Mouse (Mus musculus): ENCODE measurements at regions not wholly inside any gene's neighbourhood (a gene's known extent, or its start where the extent isn't known, plus 50 kb on each side); places are given as distances from the start of the nearest gene placed in this dataset.

- no peak overlapping the region for H3K27ac ChIP-seq (ENCODE audit: low read depth)
- no peak overlapping the region for H3K4me2 ChIP-seq
- H3K4me1 ChIP-seq (ENCODE audit: insufficient read depth), result no peaks in the 10 kb centered on the region
- no peak overlapping the region for H3K9ac ChIP-seq
- no peak for DNase-seq
- no peaks in the 10 kb centered on the region for H3K27me3 ChIP-seq (ENCODE audit: insufficient read depth, low read length)
- no peak for TF ChIP-seq CTCF (IDR thresholded peaks at IDR 0.05; ENCODE audit: low read depth)
- H3K4me3 ChIP-seq (ENCODE audit: low read depth, low read length), result no peak overlapping the region
- 50% methylated on average over 1 of the region's 1 CpGs for WGBS
- no peak for ATAC-seq (ENCODE audit: insufficient read depth)
- no peaks in the 10 kb centered on the region for H3K9me3 ChIP-seq (ENCODE audit: low read depth, low read length)
- no peaks in the 10 kb centered on the region for H3K36me3 ChIP-seq (ENCODE audit: insufficient read depth)
Measured at GRCm38 (mm10) chr4:69898831-69899230, 511.4 kb downstream of the Cdk5rap2 start.

- ATAC-seq (ENCODE audit: insufficient read depth), result no peak
- H3K36me3 ChIP-seq (ENCODE audit: insufficient read depth), result no peaks in the 10 kb centered on the region
- H3K4me1 ChIP-seq (ENCODE audit: insufficient read depth), result no peaks in the 10 kb centered on the region
- no peak overlapping the region for H3K4me2 ChIP-seq
- WGBS, result 69% methylated on average over 1 of the region's 1 CpGs
- H3K27me3 ChIP-seq (ENCODE audit: insufficient read depth, low read length), result no peaks in the 10 kb centered on the region
- no peaks in the 10 kb centered on the region for H3K9me3 ChIP-seq (ENCODE audit: low read depth, low read length)
- H3K4me3 ChIP-seq (ENCODE audit: low read depth, low read length), result no peak overlapping the region
- no peak overlapping the region for H3K27ac ChIP-seq (ENCODE audit: low read depth)
- no peak overlapping the region for H3K9ac ChIP-seq
- no peak for DNase-seq
- no peak for TF ChIP-seq CTCF (IDR thresholded peaks at IDR 0.05; ENCODE audit: low read depth)
Measured at GRCm38 (mm10) chr4:69896111-69896510, 514.1 kb downstream of the Cdk5rap2 start.

DNA sequence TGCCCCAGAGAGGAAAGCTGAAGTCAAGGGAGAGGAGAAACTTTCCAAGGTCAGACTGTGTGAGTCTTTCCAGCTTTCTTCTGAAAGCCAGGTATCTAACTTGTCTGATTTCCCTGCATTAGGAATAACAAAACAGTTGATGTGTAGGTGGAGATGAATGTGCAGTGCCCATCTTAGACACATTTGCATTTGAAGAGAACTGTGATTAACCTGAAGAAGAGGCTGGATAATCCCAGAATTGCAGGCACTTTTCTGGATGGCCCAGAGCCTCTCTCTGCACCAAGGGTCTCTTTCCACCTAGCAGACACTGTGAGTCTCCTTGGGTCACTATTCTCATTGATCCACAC lies 517.4 kb downstream of the Cdk5rap2 start:
- no peak overlapping the region for H3K4me3 ChIP-seq (ENCODE audit: low read depth, low read length)
- no peaks in the 10 kb centered on the region for H3K9me3 ChIP-seq (ENCODE audit: low read depth, low read length)
- H3K4me2 ChIP-seq, result no peak overlapping the region
- ATAC-seq (ENCODE audit: insufficient read depth) (no peak), DNase-seq (no peak)
- no peaks in the 10 kb centered on the region for H3K27me3 ChIP-seq (ENCODE audit: insufficient read depth, low read length)
- no peak overlapping the region for H3K27ac ChIP-seq (ENCODE audit: low read depth)
- H3K9ac ChIP-seq, result no peak overlapping the region
- TF ChIP-seq CTCF (IDR thresholded peaks at IDR 0.05; ENCODE audit: low read depth), result no peak
- no peaks in the 10 kb centered on the region for H3K36me3 ChIP-seq (ENCODE audit: insufficient read depth)
- no peaks in the 10 kb centered on the region for H3K4me1 ChIP-seq (ENCODE audit: insufficient read depth)

- ATAC-seq (ENCODE audit: insufficient read depth) (no peak), DNase-seq (no peak)
- Histone ChIP-seq H3K27me3 (ENCODE audit: insufficient read depth, low read length) (no peaks in the 10 kb centered on the region), H3K4me3 (ENCODE audit: low read depth, low read length) (no peak overlapping the region), H3K36me3 (ENCODE audit: insufficient read depth) (no peaks in the 10 kb centered on the region), H3K9me3 (ENCODE audit: low read depth, low read length) (no peaks in the 10 kb centered on the region), H3K4me2 (no peak overlapping the region), H3K9ac (no peak overlapping the region), H3K4me1 (ENCODE audit: insufficient read depth) (no peaks in the 10 kb centered on the region), H3K27ac (ENCODE audit: low read depth) (no peak overlapping the region)
- no peak for TF ChIP-seq CTCF (IDR thresholded peaks at IDR 0.05; ENCODE audit: low read depth)
- 58% methylated on average over 8 of the region's 8 CpGs for WGBS
Measured at GRCm38 (mm10) chr4:69891898-69892828, 518.1 kb downstream of the Cdk5rap2 start.

DNA sequence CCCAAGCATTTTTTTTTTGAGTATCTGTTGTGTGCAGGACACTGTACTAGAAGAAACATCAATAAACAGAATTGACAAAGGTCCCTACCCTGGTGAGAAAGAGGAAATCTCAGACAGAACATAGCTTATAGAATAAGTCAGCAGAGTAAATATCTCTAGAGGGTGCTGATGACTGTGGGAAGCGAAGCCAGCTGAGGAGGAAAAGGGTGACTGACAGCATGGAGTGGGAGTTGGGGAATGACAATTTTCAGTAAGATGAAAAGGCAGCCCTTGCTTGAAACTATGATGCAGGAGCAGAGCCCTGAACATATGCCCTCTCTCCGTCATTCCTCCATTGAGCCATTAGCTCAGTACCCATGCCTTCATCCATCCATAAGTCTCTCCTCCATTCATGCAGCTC lies 519.6 kb downstream of the Cdk5rap2 start:
- no peaks in the 10 kb centered on the region for H3K36me3 ChIP-seq (ENCODE audit: insufficient read depth)
- 64% methylated on average over 2 of the region's 2 CpGs for WGBS
- H3K4me1 ChIP-seq (ENCODE audit: insufficient read depth), result no peaks in the 10 kb centered on the region
- H3K4me2 ChIP-seq, result no peak overlapping the region
- no peak overlapping the region for H3K27ac ChIP-seq (ENCODE audit: low read depth)
- ATAC-seq (ENCODE audit: insufficient read depth) (no peak), DNase-seq (no peak)
- no peak for TF ChIP-seq CTCF (IDR thresholded peaks at IDR 0.05; ENCODE audit: low read depth)
- H3K4me3 ChIP-seq (ENCODE audit: low read depth, low read length), result no peak overlapping the region
- H3K27me3 ChIP-seq (ENCODE audit: insufficient read depth, low read length), result no peaks in the 10 kb centered on the region
- H3K9ac ChIP-seq, result no peak overlapping the region
- H3K9me3 ChIP-seq (ENCODE audit: low read depth, low read length), result no peaks in the 10 kb centered on the region

DNA sequence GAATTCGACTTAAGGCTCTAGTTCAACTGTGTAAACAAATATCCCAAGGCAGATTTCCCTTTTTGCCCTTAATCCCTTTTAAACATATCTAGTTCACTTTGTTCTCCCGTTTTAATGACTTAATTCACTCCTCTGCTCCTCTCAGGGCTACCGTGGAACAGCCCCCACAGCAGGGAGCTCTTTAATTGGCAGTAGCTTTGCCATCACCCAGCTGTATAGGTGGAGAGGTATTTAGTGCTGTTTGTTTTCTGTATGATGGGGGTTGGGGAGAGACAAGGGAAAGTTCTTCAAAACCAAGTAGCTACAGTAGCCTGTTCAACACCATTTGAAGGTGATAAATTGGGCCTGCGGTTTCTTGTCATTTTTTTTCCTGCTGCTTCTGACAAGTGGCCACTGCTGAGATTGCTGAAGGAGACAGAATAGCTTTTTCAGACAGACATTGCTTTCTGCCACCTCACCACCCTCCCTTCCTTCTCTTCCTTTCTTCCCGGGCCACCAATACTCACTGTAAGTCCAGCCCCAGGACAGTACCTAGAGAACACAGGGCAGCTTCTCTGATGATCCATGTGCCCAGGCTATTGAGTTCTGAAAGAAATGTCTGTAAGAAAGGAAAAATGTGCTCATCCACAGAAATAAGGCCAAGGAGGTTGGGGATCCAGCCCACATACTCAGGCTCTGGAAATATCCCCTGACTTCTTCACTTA lies 520.2 kb downstream of the Cdk5rap2 start:
- ATAC-seq (ENCODE audit: insufficient read depth), result no peak
- no peak overlapping the region for H3K4me2 ChIP-seq
- no peaks in the 10 kb centered on the region for H3K4me1 ChIP-seq (ENCODE audit: insufficient read depth)
- WGBS, result 19% methylated on average over 5 of the region's 5 CpGs
- TF ChIP-seq CTCF (IDR thresholded peaks at IDR 0.05; ENCODE audit: low read depth), result no peak
- no peak overlapping the region for H3K27ac ChIP-seq (ENCODE audit: low read depth)
- no peak for DNase-seq
- no peaks in the 10 kb centered on the region for H3K9me3 ChIP-seq (ENCODE audit: low read depth, low read length)
- no peak overlapping the region for H3K9ac ChIP-seq
- H3K27me3 ChIP-seq (ENCODE audit: insufficient read depth, low read length), result no peaks in the 10 kb centered on the region
- no peak overlapping the region for H3K4me3 ChIP-seq (ENCODE audit: low read depth, low read length)
- no peaks in the 10 kb centered on the region for H3K36me3 ChIP-seq (ENCODE audit: insufficient read depth)

DNA sequence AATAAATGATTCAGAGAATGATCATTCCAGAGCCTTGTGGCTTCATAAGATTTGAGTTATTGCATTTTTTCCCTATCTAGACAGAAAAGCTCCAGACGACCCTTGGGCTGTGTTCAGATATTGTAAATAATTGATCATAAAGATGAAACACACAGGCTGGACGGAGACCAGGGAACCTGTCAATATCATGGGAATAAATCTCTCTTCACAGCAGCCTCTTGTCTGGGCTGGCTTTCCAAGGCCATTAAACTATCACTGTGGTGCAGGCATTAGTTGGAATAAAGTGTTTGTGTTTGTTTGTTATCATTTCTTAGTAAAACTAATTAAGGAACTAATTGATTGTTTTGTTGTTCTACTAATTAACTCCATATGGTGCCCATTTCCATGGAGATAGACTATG lies 533.5 kb downstream of the Cdk5rap2 start:
- no peaks in the 10 kb centered on the region for H3K27me3 ChIP-seq (ENCODE audit: insufficient read depth, low read length)
- no peak overlapping the region for H3K27ac ChIP-seq (ENCODE audit: low read depth)
- H3K4me3 ChIP-seq (ENCODE audit: low read depth, low read length), result no peak overlapping the region
- DNase-seq (no peak), ATAC-seq (ENCODE audit: insufficient read depth) (no peak)
- TF ChIP-seq CTCF (IDR thresholded peaks at IDR 0.05; ENCODE audit: low read depth), result no peak
- no peaks in the 10 kb centered on the region for H3K36me3 ChIP-seq (ENCODE audit: insufficient read depth)
- WGBS, result 25% methylated on average over 2 of the region's 2 CpGs
- H3K4me1 ChIP-seq (ENCODE audit: insufficient read depth), result no peaks in the 10 kb centered on the region
- no peak overlapping the region for H3K4me2 ChIP-seq
- no peak overlapping the region for H3K9ac ChIP-seq
- H3K9me3 ChIP-seq (ENCODE audit: low read depth, low read length), result no peaks in the 10 kb centered on the region

Measured in lung, embryonic 14.5 days (tissue).